Mouse (Mus musculus) heart, postnatal 4 days (tissue): ENCODE measurements around the gene Fam219a. TPM values are rescaled to one million over a fixed set of nuclear protein-coding genes. Genes with fewer than 3 reads are reported as not detected.

ENCODE experiments used
- DNase-seq: peaks from one replicate; pipeline ENCODE4 v3.0.0; 2021
- total RNA-seq, 2 experiments: library from RNA; stranded (reverse); gene quantifications; 2 replicates each; pipeline ENCODE4 v1.2.3; 2021

Fam219a gene
- total RNA-seq, 2 experiments from 2014 or later, result 15.3 to 15.5 TPM

DNA sequence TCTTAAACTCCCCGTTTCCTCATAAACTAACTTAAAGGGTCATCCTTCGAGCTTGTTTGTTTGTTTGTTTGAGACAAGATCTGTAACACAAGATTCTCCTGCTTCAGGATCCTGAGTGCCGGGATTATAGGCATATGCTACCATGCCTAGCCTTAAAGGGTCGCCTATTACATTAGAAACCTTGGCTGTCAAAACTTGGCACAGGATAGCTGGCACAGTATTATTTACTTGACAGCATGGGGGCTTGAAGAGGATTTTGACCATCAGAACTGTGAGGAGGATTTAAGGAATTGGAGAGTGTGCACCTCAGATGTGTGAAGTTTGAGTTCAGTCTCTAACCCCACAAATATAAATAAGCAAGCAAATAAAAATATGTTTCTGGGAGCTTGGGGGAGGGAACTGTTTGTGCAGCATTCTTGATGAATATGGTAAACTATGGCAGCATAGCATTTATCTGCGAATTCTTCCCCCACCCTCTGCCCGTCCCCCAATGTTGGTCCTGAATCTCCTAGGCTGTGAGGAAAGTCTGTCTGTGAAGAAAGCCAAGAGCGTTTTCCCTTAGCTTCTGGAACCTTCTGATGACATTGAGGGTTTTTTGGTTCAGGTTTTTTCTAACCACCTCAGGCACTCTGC, 99.2 kb downstream of the Fam219a start:
- DNase-seq, result no peak

DNA sequence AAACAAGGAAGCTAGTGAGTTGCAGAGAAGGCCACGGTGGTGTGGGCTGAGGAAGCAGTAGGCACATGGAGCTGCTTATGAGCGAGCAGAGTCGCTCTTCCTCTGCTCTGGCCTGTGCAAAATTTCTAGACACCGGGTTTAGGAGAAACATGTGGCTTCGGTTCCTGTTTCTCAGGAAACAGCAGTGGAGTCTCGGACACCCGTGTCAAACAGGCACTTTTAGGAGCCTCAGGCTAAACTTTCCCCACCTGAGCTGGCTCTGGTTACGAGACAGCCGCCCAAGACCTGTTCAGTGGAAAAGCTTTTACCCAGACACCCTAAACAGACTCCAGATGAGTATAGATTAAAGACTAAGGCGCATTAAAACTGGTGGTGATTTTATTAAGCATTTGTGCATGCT, 100.1 kb downstream of the Fam219a start:
- DNase-seq, result no peak

DNA sequence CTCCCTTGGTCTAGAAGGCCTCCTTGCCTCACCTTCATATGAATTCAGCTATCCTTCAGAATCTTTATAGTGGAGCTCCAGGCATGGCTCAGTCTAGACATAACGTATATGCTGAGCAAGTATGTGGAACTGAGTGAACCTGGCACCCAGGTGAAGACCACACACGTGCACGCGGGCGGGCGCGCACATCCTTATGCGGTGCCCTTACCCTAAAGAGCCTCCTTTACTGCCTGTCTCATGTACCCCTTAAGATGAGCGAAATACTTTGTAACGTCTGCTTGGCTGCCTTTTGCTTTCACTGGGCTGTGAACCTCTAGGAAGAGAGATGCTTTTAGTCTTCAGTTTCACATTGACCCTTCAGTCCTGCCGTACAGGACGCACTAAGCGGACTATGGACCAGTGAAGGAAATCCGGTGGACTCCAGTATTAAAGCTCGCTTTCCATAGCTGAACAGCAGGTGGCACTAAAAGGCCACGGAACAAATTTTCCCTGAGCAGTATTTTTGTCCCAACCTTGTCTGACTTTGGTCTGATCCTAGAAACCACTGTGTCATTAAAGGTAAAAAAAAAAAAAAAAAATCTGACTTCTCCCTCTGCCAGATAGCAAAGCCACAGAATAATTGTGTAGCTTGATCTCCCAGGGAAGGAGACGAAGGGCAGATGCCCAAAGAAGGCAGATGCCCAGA, 100.8 kb downstream of the Fam219a start:
- DNase-seq, result peak; percentile 78

Other genes starting within 250 kb of the Fam219a start
- gene Ubap1, start 220.5 kb downstream of the Fam219a start, total RNA-seq, result 10 to 100 TPM; 35.1 to 38.4 TPM
- 1 to 10 TPM; 4.4 to 4.6 TPM for gene Kif24, start 104.7 kb downstream of the Fam219a start, total RNA-seq
- gene Nudt2, start 104.4 kb downstream of the Fam219a start, total RNA-seq, result 10 to 100 TPM; 26.9 to 27.0 TPM
- gene AI464131, start 66.5 kb downstream of the Fam219a start, total RNA-seq, result 10 to 100 TPM in 1 of 2 experiments, 1 to 10 TPM in 1; 9.2 to 10.7 TPM
- gene 1110017D15Rik, start 52.2 kb downstream of the Fam219a start, total RNA-seq, result not detected
- 1 to 10 TPM; 1.3 to 1.7 TPM for gene Dnaic1, start 237 bp upstream of the Fam219a start, total RNA-seq
- gene Enho, start 70.8 kb upstream of the Fam219a start, total RNA-seq, result 1 to 10 TPM; 5.5 to 5.8 TPM
- gene Cntfr, start 127.6 kb upstream of the Fam219a start, total RNA-seq, result 1 to 10 TPM; 3.9 to 4.0 TPM
- 10 to 100 TPM; 50.0 to 53.5 TPM for gene Il11ra1, start 130.5 kb upstream of the Fam219a start, total RNA-seq
- gene Rpp25l, start 144.0 kb upstream of the Fam219a start, total RNA-seq, result 10 to 100 TPM; 27.8 to 28.6 TPM
- 10 to 100 TPM; 77.5 to 86.9 TPM for gene Dctn3, start 153.6 kb upstream of the Fam219a start, total RNA-seq
- gene Arid3c, start 161.6 kb upstream of the Fam219a start, total RNA-seq, result not detected
- gene Galt, start 185.7 kb upstream of the Fam219a start, total RNA-seq, result 10 to 100 TPM; 53.4 to 58.8 TPM
- 10 to 100 TPM; 26.8 to 28.9 TPM for gene Sigmar1, start 186.6 kb upstream of the Fam219a start, total RNA-seq
- 10 to 100 TPM; 24.7 to 34.9 TPM for gene Ccl27a, start 204.7 kb upstream of the Fam219a start, total RNA-seq